Mouse (Mus musculus): ENCODE measurements at regions not wholly inside any gene's neighbourhood (a gene's known extent, or its start where the extent isn't known, plus 50 kb on each side); places are given as distances from the start of the nearest gene placed in this dataset.

GRCm38 (mm10) chr14:83232262-83232661 lies 1211.1 kb upstream of the Pcdh17 start:
- WGBS = 87% methylated on average over 1 of the region's 1 CpGs
- Histone ChIP-seq H3K27me3 (no peaks in the 10 kb centered on the region), H3K4me2 (no peak overlapping the region), H3K36me3 (no peaks in the 10 kb centered on the region), H3K9ac (no peak overlapping the region), H3K27ac (no peak overlapping the region), H3K4me3 (replicated peaks) (no peak overlapping the region), H3K9me3 (replicated peaks) (no peaks in the 10 kb centered on the region), H3K4me1 (no peaks in the 10 kb centered on the region)
- ATAC-seq (replicated peaks; ENCODE audit: low FRiP score) = no peak

DNA sequence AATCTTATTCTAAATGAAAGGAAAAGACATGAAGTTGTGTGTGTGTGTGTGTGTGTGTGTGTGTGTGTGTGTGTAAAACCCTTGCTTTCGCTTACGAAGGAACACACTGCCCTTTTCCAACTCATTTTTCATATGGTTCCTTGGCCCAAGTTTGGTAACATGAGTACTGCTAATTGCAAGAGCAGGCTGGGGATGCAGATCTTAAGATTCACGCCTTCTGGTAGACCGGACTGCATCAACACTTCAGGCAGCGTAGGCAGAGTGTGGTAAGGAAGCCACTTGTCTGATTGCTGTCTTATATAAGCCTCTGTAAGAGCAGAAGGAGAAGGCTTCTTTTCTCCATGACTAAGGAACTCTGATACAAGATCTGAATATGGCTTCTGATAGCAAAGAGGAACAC lies 1196.5 kb upstream of the Pcdh17 start:
- Histone ChIP-seq H3K4me1 (no peaks in the 10 kb centered on the region), H3K4me3 (replicated peaks) (no peak overlapping the region), H3K9ac (no peak overlapping the region), H3K4me2 (no peak overlapping the region), H3K27me3 (no peaks in the 10 kb centered on the region), H3K27ac (no peak overlapping the region), H3K36me3 (no peaks in the 10 kb centered on the region), H3K9me3 (replicated peaks) (no peaks in the 10 kb centered on the region)
- ATAC-seq (replicated peaks; ENCODE audit: low FRiP score) = no peak
- WGBS = 74% methylated on average over 5 of the region's 5 CpGs

DNA sequence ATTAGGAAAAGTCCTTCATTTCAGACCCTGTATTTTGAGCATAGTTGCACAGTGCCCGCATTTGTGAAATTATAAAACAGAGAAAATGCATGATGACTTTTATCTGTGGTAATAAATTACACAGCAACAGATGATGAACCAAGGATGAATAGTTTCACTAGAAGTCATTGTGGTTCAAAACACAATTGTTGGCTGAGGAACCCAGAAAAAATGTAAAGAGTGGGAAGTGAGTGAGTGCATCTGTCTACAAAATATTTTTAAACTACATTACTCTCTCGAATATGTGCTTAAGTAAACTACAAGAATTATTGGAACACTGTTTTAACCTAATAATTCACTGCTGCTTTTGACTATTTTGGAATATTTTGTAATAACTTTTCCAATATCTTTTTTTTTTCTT lies 1196.0 kb upstream of the Pcdh17 start:
- Histone ChIP-seq H3K4me3 (replicated peaks) (no peak overlapping the region), H3K9ac (no peak overlapping the region), H3K4me2 (no peak overlapping the region), H3K27ac (no peak overlapping the region), H3K27me3 (no peaks in the 10 kb centered on the region), H3K36me3 (no peaks in the 10 kb centered on the region), H3K9me3 (replicated peaks) (no peaks in the 10 kb centered on the region), H3K4me1 (no peaks in the 10 kb centered on the region)
- 83% methylated on average over 2 of the region's 2 CpGs for WGBS
- ATAC-seq (replicated peaks; ENCODE audit: low FRiP score) = no peak

DNA sequence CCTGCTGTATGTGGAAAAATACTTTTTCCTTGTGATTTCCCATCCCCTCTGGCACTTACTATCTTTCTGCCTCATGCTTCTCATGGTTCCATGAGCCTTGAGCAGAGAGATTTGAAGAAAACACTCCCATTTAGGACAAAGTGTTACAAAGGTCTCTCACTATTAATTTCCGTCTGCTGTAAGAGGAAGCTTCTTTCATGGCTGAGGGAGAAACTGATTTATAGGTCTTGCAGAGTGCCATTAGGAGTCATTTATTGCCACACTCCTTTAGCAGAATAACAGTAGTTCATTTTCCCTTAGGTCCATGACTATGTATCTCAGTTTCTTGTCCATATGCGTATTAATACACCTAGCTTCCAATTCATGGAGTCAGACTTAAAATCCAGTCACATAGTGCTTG lies 1190.4 kb upstream of the Pcdh17 start:
- WGBS = 40% methylated on average over 2 of the region's 2 CpGs
- Histone ChIP-seq H3K27me3 (no peaks in the 10 kb centered on the region), H3K9ac (no peak overlapping the region)

DNA sequence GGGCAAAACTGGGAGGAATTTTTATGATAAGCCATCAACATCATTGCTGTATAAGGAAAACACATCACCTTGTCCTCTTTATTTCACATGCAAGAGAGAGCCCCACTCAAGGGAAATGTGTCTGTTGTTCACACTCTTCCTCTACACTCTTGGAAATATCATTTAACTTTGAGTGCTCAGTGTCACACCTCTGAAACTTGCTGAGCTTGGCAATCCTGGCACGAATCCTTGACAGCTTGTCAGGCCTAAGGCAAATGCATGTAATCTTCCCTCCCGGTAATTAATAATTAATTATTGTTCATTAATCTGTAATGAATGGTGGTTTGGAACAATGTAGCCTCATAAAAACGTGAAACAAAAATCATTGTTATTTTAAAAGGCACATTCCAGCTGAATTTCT lies 1140.8 kb upstream of the Pcdh17 start:
- Histone ChIP-seq H3K27ac (no peak overlapping the region), H3K4me1 (no peaks in the 10 kb centered on the region), H3K4me3 (replicated peaks) (no peak overlapping the region), H3K27me3 (no peaks in the 10 kb centered on the region), H3K9ac (no peak overlapping the region), H3K9me3 (replicated peaks) (no peaks in the 10 kb centered on the region), H3K36me3 (no peaks in the 10 kb centered on the region), H3K4me2 (no peak overlapping the region)
- ATAC-seq (replicated peaks; ENCODE audit: low FRiP score) = no peak
- WGBS = 62% methylated on average over 3 of the region's 3 CpGs

More for the DNA sequence above, 1190.4 kb upstream of the Pcdh17 start:
- H3K4me2 ChIP-seq = no peak overlapping the region
- no peaks in the 10 kb centered on the region for H3K9me3 ChIP-seq (replicated peaks)
- no peaks in the 10 kb centered on the region for H3K4me1 ChIP-seq
- ATAC-seq (replicated peaks; ENCODE audit: low FRiP score) = peak; percentile 66; the same call in 1 of the 2 replicates
- H3K4me3 ChIP-seq (replicated peaks) = no peak overlapping the region
- no peak overlapping the region for H3K27ac ChIP-seq
- no peaks in the 10 kb centered on the region for H3K36me3 ChIP-seq

DNA sequence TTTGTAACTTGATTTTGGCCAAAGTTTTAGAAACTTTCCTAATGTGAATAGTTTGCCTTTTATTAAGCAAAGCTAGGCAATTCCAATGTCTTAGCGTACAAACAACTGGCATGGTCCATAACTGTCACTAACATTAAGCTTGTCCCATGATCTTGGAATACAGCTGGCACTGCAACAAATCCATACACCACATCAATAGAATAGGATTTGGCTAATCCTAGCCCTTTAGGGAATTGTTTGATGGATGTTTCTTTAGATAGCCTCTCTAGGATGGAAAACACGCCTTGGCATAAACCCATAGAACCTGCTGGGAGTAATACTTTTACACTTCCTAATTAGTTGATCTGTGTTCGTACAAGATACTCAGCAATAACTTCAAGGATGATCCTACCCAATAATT lies 1122.6 kb upstream of the Pcdh17 start:
- 89% methylated on average over 3 of the region's 3 CpGs for WGBS
- no peak for ATAC-seq (replicated peaks; ENCODE audit: low FRiP score)
- H3K4me3 ChIP-seq (replicated peaks) = no peak overlapping the region

GRCm38 (mm10) chr14:83363153-83363552 lies 1080.2 kb upstream of the Pcdh17 start:
- H3K27ac ChIP-seq = no peak overlapping the region
- no peak overlapping the region for H3K4me3 ChIP-seq (replicated peaks)
- no peaks in the 10 kb centered on the region for H3K9me3 ChIP-seq (replicated peaks)
- no peaks in the 10 kb centered on the region for H3K27me3 ChIP-seq
- H3K36me3 ChIP-seq = no peaks in the 10 kb centered on the region
- H3K4me2 ChIP-seq = no peak overlapping the region
- ATAC-seq (replicated peaks; ENCODE audit: low FRiP score) = no peak
- H3K4me1 ChIP-seq = no peaks in the 10 kb centered on the region
- WGBS = 88% methylated on average over 1 of the region's 1 CpGs
- no peak overlapping the region for H3K9ac ChIP-seq

More for the DNA sequence above, 1122.6 kb upstream of the Pcdh17 start:
- Histone ChIP-seq H3K36me3 (no peaks in the 10 kb centered on the region), H3K4me1 (no peaks in the 10 kb centered on the region), H3K4me2 (no peak overlapping the region), H3K27ac (no peak overlapping the region), H3K9me3 (replicated peaks) (no peaks in the 10 kb centered on the region), H3K27me3 (no peaks in the 10 kb centered on the region), H3K9ac (no peak overlapping the region)

Measured in kidney, embryonic 15.5 days (tissue).